ENCODE assay signal across 8 mouse cellular contexts in the genomic region with DNA sequence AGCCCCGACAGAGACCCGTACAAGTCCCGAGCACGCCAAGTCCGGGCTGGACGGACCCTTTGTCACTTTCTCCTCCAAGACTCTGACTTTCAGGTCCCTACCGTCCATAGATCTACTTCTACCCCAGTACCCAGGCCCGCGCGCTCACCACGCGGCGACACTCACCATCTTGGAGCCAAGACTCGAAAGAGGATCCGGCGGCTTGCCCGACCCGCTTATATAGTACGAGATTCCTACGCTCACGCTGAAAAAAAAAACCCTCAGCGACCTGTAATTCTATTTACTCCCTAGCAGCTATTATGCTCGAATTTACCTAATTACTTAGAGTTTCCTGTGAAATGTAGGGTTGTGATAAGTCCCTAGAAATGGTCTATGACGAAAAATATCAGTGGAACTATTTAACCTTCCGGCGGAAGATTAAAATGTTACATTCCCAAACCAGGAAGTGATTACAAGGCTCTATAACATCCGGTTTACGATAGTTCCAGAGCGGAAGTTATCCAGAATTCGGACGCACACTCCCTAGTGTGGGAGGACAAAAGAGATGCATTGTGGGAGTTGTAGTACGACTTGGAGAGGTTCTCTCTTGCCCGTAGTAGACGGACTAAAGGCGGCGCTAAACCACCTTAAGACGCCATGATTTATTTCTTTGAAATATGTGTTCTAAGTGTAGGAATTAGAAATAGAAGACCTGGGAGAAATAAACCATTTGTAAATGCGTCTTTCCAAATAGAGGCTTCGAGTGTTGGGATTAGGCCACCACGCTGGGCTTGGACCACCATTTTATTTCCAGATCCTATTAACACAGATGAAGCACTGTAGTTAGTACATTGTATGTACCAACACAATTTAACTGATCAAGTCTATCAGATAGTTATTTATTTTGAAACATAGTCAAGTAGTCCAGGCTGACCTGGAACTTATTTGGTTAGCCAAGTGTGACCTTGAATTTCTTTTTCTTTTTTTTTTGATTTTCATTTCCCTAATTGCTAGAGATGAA. TPM values are rescaled to one million over a fixed set of nuclear protein-coding genes. Genes with fewer than 3 reads are reported as not detected.
A peak's percentile ranks its signal among the peaks of the same experiment; 100 is the strongest.
DNase-seq lines count a peak whose midpoint lies in the region; ATAC-seq and TF ChIP-seq lines count a peak whose summit lies in the region.

A gene (minus strand): TSS at position 437 of the 1,000 bp plus-strand sequence.

- peak; percentile 96 for ATAC-seq in heart, embryonic 15.5 days (replicated peaks; ENCODE audit: insufficient number of reproducible peaks, insufficient read depth, low FRiP score, low read depth)
- peak; percentile 90 for ATAC-seq in liver, embryonic 14.5 days (ENCODE audit: insufficient read depth)
- peak; percentile 95 for ATAC-seq in neural tube, embryonic 11.5 days (ENCODE audit: insufficient read depth, low FRiP score, low TSS enrichment)
- ATAC-seq in stomach, postnatal 0 days (ENCODE audit: low FRiP score, low TSS enrichment), result peak; percentile 98

- peak within 1 kb of the TSS; percentile 94 for H3K27ac ChIP-seq in forebrain, embryonic 10.5 days
- peak within 1 kb of the TSS; percentile 69 for H3K27ac ChIP-seq in heart, embryonic 15.5 days
- peak within 1 kb of the TSS; percentile 81 for H3K27ac ChIP-seq in liver, embryonic 14.5 days
- 0 out of 2 replicates have a peak within 1 kb of the TSS, but pooled peaks have one; percentile 58 for H3K27ac ChIP-seq in neural tube, embryonic 11.5 days (ENCODE audit: low read depth, low read length)
- H3K27ac ChIP-seq in stomach, postnatal 0 days (replicated peaks), result peak within 1 kb of the TSS; percentile 65

- peak within 1 kb of the TSS; percentile 81 for H3K4me2 ChIP-seq in heart, embryonic 15.5 days
- peak within 1 kb of the TSS; percentile 95 for H3K4me2 ChIP-seq in liver, embryonic 14.5 days (ENCODE audit: low read depth)
- H3K4me2 ChIP-seq in neural tube, embryonic 11.5 days (ENCODE audit: low read depth), result peak within 1 kb of the TSS; percentile 96
- peak within 1 kb of the TSS; percentile 80 for H3K4me2 ChIP-seq in stomach, postnatal 0 days (replicated peaks; ENCODE audit: low read depth)

- H3K9me3 ChIP-seq in forebrain, embryonic 10.5 days, result no peaks in the 10 kb centered on the region
- H3K9me3 ChIP-seq in heart, embryonic 15.5 days (replicated peaks), result no peaks in the 10 kb centered on the region
- no peaks in the 10 kb centered on the region for H3K9me3 ChIP-seq in liver, embryonic 14.5 days (ENCODE audit: control insufficient read depth, low read length)
- no peaks in the 10 kb centered on the region for H3K9me3 ChIP-seq in neural tube, embryonic 11.5 days (ENCODE audit: control insufficient read depth, low read length)
- no peaks in the 10 kb centered on the region for H3K9me3 ChIP-seq in stomach, postnatal 0 days (ENCODE audit: control insufficient read depth, low read length)

- peaks cover 35% of the 10 kb centered on the region for H3K36me3 ChIP-seq in forebrain, embryonic 10.5 days (replicated peaks)
- H3K36me3 ChIP-seq in heart, embryonic 15.5 days, result peaks cover 23% of the 10 kb centered on the region
- peaks cover 25% of the 10 kb centered on the region for H3K36me3 ChIP-seq in liver, embryonic 14.5 days (replicated peaks; ENCODE audit: control insufficient read depth, insufficient read depth, low read depth)
- peaks cover 12% of the 10 kb centered on the region for H3K36me3 ChIP-seq in neural tube, embryonic 11.5 days (ENCODE audit: control insufficient read depth, insufficient read depth, low read length)
- H3K36me3 ChIP-seq in stomach, postnatal 0 days (ENCODE audit: control insufficient read depth, insufficient read depth, low read length), result peaks cover 6% of the 10 kb centered on the region

- TF ChIP-seq EP300 in liver, embryonic 14.5 days (IDR thresholded peaks at IDR 0.05; ENCODE audit: low read depth), result peak; percentile 50; the same call in 1 of the 2 replicates
- peak; percentile 90 for TF ChIP-seq EP300 in stomach, postnatal 0 days (optimal IDR thresholded peaks at IDR 0.05)

- peaks cover 10% of the 10 kb centered on the region for H3K4me1 ChIP-seq in forebrain, embryonic 10.5 days
- peaks cover 6% of the 10 kb centered on the region for H3K4me1 ChIP-seq in heart, embryonic 15.5 days (replicated peaks)
- H3K4me1 ChIP-seq in liver, embryonic 14.5 days (replicated peaks; ENCODE audit: control insufficient read depth in 2 of 2, insufficient read depth in 2 of 2, low read length in 1 of 2), result peaks cover 42 to 44% of the 10 kb centered on the region in 2 experiments
- peaks cover 6% of the 10 kb centered on the region; the same call in 1 of the 2 replicates for H3K4me1 ChIP-seq in neural tube, embryonic 11.5 days (ENCODE audit: control insufficient read depth, insufficient read depth, low read length)
- H3K4me1 ChIP-seq in stomach, postnatal 0 days (replicated peaks; ENCODE audit: control insufficient read depth, insufficient read depth), result peaks cover 4% of the 10 kb centered on the region; the same call in 1 of the 2 replicates

- DNase-seq in CD8-positive naive resting alpha-beta T cell, adult 2 months (ENCODE audit: low read depth in 2 of 2, low spot score in 2 of 2), result peak; percentile 88 to 90
- DNase-seq in c-Kit-positive CD71-negative TER-119-negative erythroid progenitor cells, embryonic 14.5 days (ENCODE audit: low read depth), result peak; percentile 94
- peak; percentile 84 for DNase-seq in forebrain, embryonic 10.5 days (ENCODE audit: extremely low spot score, low spot score)
- DNase-seq in kidney, postnatal 25 days, result peak; percentile 89 to 94
- peak; percentile 98 to 99 (median 99) for DNase-seq in liver, embryonic 14.5 days (ENCODE audit: low read depth in 3 of 3, low spot score in 3 of 3)
- peak; percentile 89 for DNase-seq in neural tube, embryonic 11.5 days (ENCODE audit: low spot score)
- peak; percentile 84 for DNase-seq in stomach, postnatal 0 days (ENCODE audit: low spot score)

- H3K27me3 ChIP-seq in forebrain, embryonic 10.5 days (ENCODE audit: poor library complexity, severe bottlenecking), result no peaks in the 10 kb centered on the region
- no peaks in the 10 kb centered on the region for H3K27me3 ChIP-seq in heart, embryonic 15.5 days
- no peaks in the 10 kb centered on the region for H3K27me3 ChIP-seq in liver, embryonic 14.5 days (ENCODE audit: control insufficient read depth, insufficient read depth, low read length)
- no peaks in the 10 kb centered on the region for H3K27me3 ChIP-seq in neural tube, embryonic 11.5 days (ENCODE audit: control insufficient read depth, insufficient read depth, low read length)
- H3K27me3 ChIP-seq in stomach, postnatal 0 days (ENCODE audit: control insufficient read depth, insufficient read depth, low read length), result no peaks in the 10 kb centered on the region

- peak within 1 kb of the TSS; percentile 71 for H3K4me3 ChIP-seq in forebrain, embryonic 10.5 days
- H3K4me3 ChIP-seq in heart, embryonic 15.5 days, result peak within 1 kb of the TSS; percentile 78
- H3K4me3 ChIP-seq in liver, embryonic 14.5 days (ENCODE audit: insufficient read depth in 1 of 2, low read depth in 2 of 2, low read length in 2 of 2), result peak within 1 kb of the TSS; percentile 89 to 91
- peak within 1 kb of the TSS; percentile 84 for H3K4me3 ChIP-seq in neural tube, embryonic 11.5 days (ENCODE audit: low read depth, low read length)
- peak within 1 kb of the TSS; percentile 70 for H3K4me3 ChIP-seq in stomach, postnatal 0 days (ENCODE audit: low read depth, low read length)

- H3K9ac ChIP-seq in heart, embryonic 15.5 days, result peak within 1 kb of the TSS; percentile 95
- peak within 1 kb of the TSS; percentile 95 for H3K9ac ChIP-seq in liver, embryonic 14.5 days (replicated peaks)
- H3K9ac ChIP-seq in neural tube, embryonic 11.5 days (ENCODE audit: low read length), result peak within 1 kb of the TSS; percentile 90
- peak within 1 kb of the TSS; percentile 88 for H3K9ac ChIP-seq in stomach, postnatal 0 days (ENCODE audit: low read length)

- 1% methylated on average over 40 of the region's 40 CpGs for WGBS in forebrain, embryonic 10.5 days
- under 1% methylated on average over 40 of the region's 40 CpGs for WGBS in heart, embryonic 15.5 days
- under 1% methylated on average over 40 of the region's 40 CpGs for WGBS in liver, embryonic 14.5 days (ENCODE audit: insufficient replicate concordance)
- under 1% methylated on average over 40 of the region's 40 CpGs for WGBS in neural tube, embryonic 11.5 days
- under 1% methylated on average over 40 of the region's 40 CpGs for WGBS in stomach, postnatal 0 days

- peak; percentile 50; the same call in 1 of the 2 replicates for TF ChIP-seq CTCF in liver, embryonic 14.5 days (IDR thresholded peaks at IDR 0.05; ENCODE audit: low read depth)
- peak; percentile 72 for TF ChIP-seq CTCF in stomach, postnatal 0 days (IDR thresholded peaks at IDR 0.05; ENCODE audit: low read depth)

RNA-seq across cellular contexts. Expression of the gene that starts here (rescaled TPM):
- polyA plus RNA-seq in forebrain, embryonic 10.5 days (2016; fragmentation: Nextera tagmentation; extraction: Ambion mirVana), result 574 and 577 TPM in 2 replicates
- 359 and 409 TPM in 2 replicates for polyA plus RNA-seq in heart, embryonic 15.5 days (2015; fragmentation: Nextera tagmentation; extraction: Ambion mirVana)
- 867 and 921 TPM in 2 replicates for polyA plus RNA-seq in liver, embryonic 14.5 days (2012; rRNA removed)
- polyA plus RNA-seq in liver, embryonic 14.5 days (2014; fragmentation: Nextera tagmentation; extraction: Ambion mirVana), result 643 and 646 TPM in 2 replicates
- polyA plus RNA-seq in neural tube, embryonic 11.5 days (2014; fragmentation: Nextera tagmentation; extraction: Ambion mirVana), result 626 and 686 TPM in 2 replicates
- polyA plus RNA-seq in stomach, postnatal 0 days (2015; fragmentation: Nextera tagmentation; extraction: Ambion mirVana), result 781 and 811 TPM in 2 replicates

Comparison
In these comparisons a context has a peak if more than half of its experiments do, and no peak if none do; other contexts are left out.
1. Peak in every context shown above with its lines: DNase-seq, ATAC-seq, H3K4me3 ChIP-seq and H3K27ac ChIP-seq.